Mouse (Mus musculus): ENCODE results near the gene Strn3.

DNA sequence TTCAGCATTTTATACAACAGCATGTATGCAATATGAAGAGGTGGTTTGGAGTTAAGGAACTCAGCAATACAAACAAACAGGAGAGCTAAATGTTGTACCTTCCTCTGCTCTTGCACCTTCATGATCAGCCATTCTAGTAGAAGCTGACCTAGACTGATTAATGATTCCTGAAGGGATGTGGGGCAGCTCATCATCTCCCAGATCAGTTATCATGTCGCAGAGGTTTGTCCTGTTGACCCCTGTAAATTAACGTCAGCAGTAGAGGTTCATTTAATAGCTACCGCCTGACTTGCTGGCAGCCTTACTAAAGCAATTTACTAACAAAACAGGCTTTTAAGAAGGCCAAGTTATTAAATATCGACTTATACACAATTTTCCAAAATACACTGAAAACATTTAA lies 58.2 kb downstream of the Strn3 start:
- TF ChIP-seq GATA1 (IDR thresholded peaks at IDR 0.05; ENCODE audit: borderline replicate concordance, low read length) (no peak), FLI1 (IDR thresholded peaks at IDR 0.05; ENCODE audit: low read length) (no peak)
